Mouse (Mus musculus) telencephalon, adult 2 months (tissue): Measurements from ENCODE around the gene Ep400.

Experiments used
- DNase-seq: peaks from one replicate; pipeline ENCODE4 v3.0.0-alpha.2; 2011; ENCODE audit warnings: low read depth, low spot score

Ep400 gene

GRCm38 (mm10) chr5:110665486-110666121 is 104.9 kb downstream of the Ep400 start:
- no peak for DNase-seq

- DNase-seq, result no peak
These were observed 105.7 kb downstream of the Ep400 start for GRCm38 (mm10) chr5:110664750-110665269.

- DNase-seq, result no peak
These were observed 106.5 kb downstream of the Ep400 start for GRCm38 (mm10) chr5:110664041-110664440.

- no peak for DNase-seq
These were observed 110.8 kb downstream of the Ep400 start for GRCm38 (mm10) chr5:110659682-110660081.

- DNase-seq, result no peak
These were observed 116.8 kb downstream of the Ep400 start for GRCm38 (mm10) chr5:110653686-110654085.

GRCm38 (mm10) chr5:110652719-110653648 is 117.5 kb downstream of the Ep400 start, which contains the start of the genes Noc4l and Ddx51:
Noc4l (minus strand) TSS chr5:110653417.
Ddx51 (plus strand) TSS chr5:110653451.
- DNase-seq, result peak; percentile 82

- DNase-seq, result no peak
These were observed 124.1 kb downstream of the Ep400 start for GRCm38 (mm10) chr5:110646377-110646776.

- peak; percentile 75 for DNase-seq
These were observed 131.1 kb downstream of the Ep400 start for GRCm38 (mm10) chr5:110639459-110639858.

- DNase-seq, result no peak
These were observed 132.0 kb downstream of the Ep400 start for GRCm38 (mm10) chr5:110638306-110639074.

- DNase-seq, result peak; percentile 28
These were observed 134.4 kb downstream of the Ep400 start for GRCm38 (mm10) chr5:110635951-110636707.

- DNase-seq, result no peak
These were observed 140.9 kb downstream of the Ep400 start for GRCm38 (mm10) chr5:110629525-110630120.

GRCm38 (mm10) chr5:110628156-110628555 is 142.4 kb downstream of the Ep400 start:
- DNase-seq, result no peak

- no peak for DNase-seq
These were observed 143.2 kb downstream of the Ep400 start for GRCm38 (mm10) chr5:110627351-110627750.

- DNase-seq, result no peak
These were observed 146.2 kb downstream of the Ep400 start for GRCm38 (mm10) chr5:110624319-110624718.

GRCm38 (mm10) chr5:110619226-110619625 is 151.3 kb downstream of the Ep400 start:
- no peak for DNase-seq
